Mouse (Mus musculus): ENCODE measurements around the gene Dmkn.
"Not testable (repeated sequence)": the region's sequence is repeated elsewhere in the genome, so short reads cannot be mapped to it uniquely, and the experiment has no call there.

Gene Dmkn

GRCm38 (mm10) chr7:30763456-30763855, at the start of gene Dmkn:
TSS of gene Dmkn (plus strand) at chr7:30763756.
- DNase-seq: no peak

GRCm38 (mm10) chr7:30717006-30717715, 46.4 kb upstream of the Dmkn start:
- no peak for DNase-seq

- no peak for DNase-seq
These were observed 45.9 kb upstream of the Dmkn start for GRCm38 (mm10) chr7:30717716-30718046.

GRCm38 (mm10) chr7:30719669-30720068, 43.9 kb upstream of the Dmkn start:
- no peak for DNase-seq

- no peak for DNase-seq
These were observed 42.3 kb upstream of the Dmkn start for GRCm38 (mm10) chr7:30721286-30721685.

GRCm38 (mm10) chr7:30723274-30723953, 40.1 kb upstream of the Dmkn start:
- no peak for DNase-seq

- DNase-seq: no peak
These were observed 35.3 kb upstream of the Dmkn start for GRCm38 (mm10) chr7:30728214-30728613.

- DNase-seq: no peak
These were observed 34.7 kb upstream of the Dmkn start for GRCm38 (mm10) chr7:30728739-30729395.

- DNase-seq: peak; percentile 92
These were observed 34.0 kb upstream of the Dmkn start, which contains the start of gene Tmem147 for GRCm38 (mm10) chr7:30729396-30730063. TSS of gene Tmem147 (minus strand) at chr7:30729540.

- DNase-seq: not testable (repeated sequence)
These were observed 33.4 kb upstream of the Dmkn start for GRCm38 (mm10) chr7:30730064-30730722.

GRCm38 (mm10) chr7:30736211-30736610, 27.3 kb upstream of the Dmkn start:
- no peak for DNase-seq

GRCm38 (mm10) chr7:30742570-30742969, 21.0 kb upstream of the Dmkn start:
- not testable (repeated sequence) for DNase-seq

GRCm38 (mm10) chr7:30743617-30744016, 19.9 kb upstream of the Dmkn start, which contains the start of gene Gapdhs:
TSS of gene Gapdhs (minus strand) at chr7:30743681.
- not testable (repeated sequence) for DNase-seq

- no peak for DNase-seq
These were observed 19.4 kb upstream of the Dmkn start for GRCm38 (mm10) chr7:30744022-30744598.

- DNase-seq: no peak
These were observed 15.9 kb upstream of the Dmkn start for GRCm38 (mm10) chr7:30747525-30748204.

GRCm38 (mm10) chr7:30749824-30750606, 13.5 kb upstream of the Dmkn start:
- DNase-seq: no peak

GRCm38 (mm10) chr7:30751086-30751669, 12.4 kb upstream of the Dmkn start, which contains the start of gene Sbsn:
TSS of gene Sbsn (plus strand) at chr7:30751471.
- DNase-seq: no peak

GRCm38 (mm10) chr7:30757001-30757400, 6.6 kb upstream of the Dmkn start:
- no peak for DNase-seq

GRCm38 (mm10) chr7:30758853-30759252, 4.7 kb upstream of the Dmkn start:
- no peak for DNase-seq

- no peak for DNase-seq
These were observed 1.7 kb upstream of the Dmkn start for GRCm38 (mm10) chr7:30761769-30762352.

Measured in cerebellum, adult 11 months (tissue).